Mouse (Mus musculus) forebrain, embryonic 14.5 days (tissue): ENCODE measurements around the gene Klrd1. TPM values are rescaled to one million over a fixed set of nuclear protein-coding genes. Genes with fewer than 3 reads are reported as not detected.
A peak's percentile ranks its signal among the peaks of the same experiment; 100 is the strongest.

Experiments used
- ATAC-seq: fragments of 200-750 bp; cut with Nextera tagmentation; 2 replicates; pipeline ENCODE4 v1.8.0; 2017; ENCODE audit warnings: mild to moderate bottlenecking, moderate library complexity
- DNase-seq: peaks from one replicate; pipeline ENCODE4 v3.0.0-alpha.2; 2015; ENCODE audit warnings: low spot score
- H3K27ac ChIP-seq: fragments of 300-500 bp; sonication (generic); 2 replicates; pipeline ENCODE4 v1.5.1; 2014; ENCODE audit warnings: low read depth, mild to moderate bottlenecking, control low read depth, low read length, moderate library complexity
- H3K27me3 ChIP-seq: fragments of 300-500 bp; sonication (generic); replicated peaks from 2 replicates; pipeline ENCODE4 v1.6.1; 2014; ENCODE audit warnings: low read length, control low read depth, mixed read lengths; ENCODE audit not compliant: control insufficient read depth, insufficient read depth
- H3K36me3 ChIP-seq: fragments of 300-500 bp; sonication (generic); 2 replicates; pipeline ENCODE4 v1.6.1; 2014; ENCODE audit warnings: low read length, control low read depth; ENCODE audit not compliant: control insufficient read depth, insufficient read depth
- H3K4me1 ChIP-seq: fragments of 300-500 bp; sonication (generic); 2 replicates; pipeline ENCODE4 v1.6.1; 2014; ENCODE audit warnings: antibody characterized with exemption, low read length, control low read depth; ENCODE audit not compliant: control insufficient read depth, insufficient read depth
- H3K4me2 ChIP-seq: fragments of 300-500 bp; sonication (generic); 2 replicates; pipeline ENCODE4 v1.6.1; 2014; ENCODE audit warnings: mild to moderate bottlenecking, control low read depth, low read length
- H3K4me3 ChIP-seq: fragments of 300-500 bp; sonication (generic); 2 replicates; pipeline ENCODE4 v1.5.1; 2014; ENCODE audit warnings: low read depth, low read length, control low read depth
- H3K9ac ChIP-seq: fragments of 300-500 bp; sonication (generic); 2 replicates; pipeline ENCODE4 v1.6.1; 2014; ENCODE audit warnings: mild to moderate bottlenecking, low read length, control low read depth, moderate library complexity
- H3K9me3 ChIP-seq: fragments of 300-500 bp; sonication (generic); replicated peaks from 2 replicates; pipeline ENCODE4 v1.6.1; 2016; ENCODE audit warnings: low read length, control low read depth, mixed read lengths; ENCODE audit not compliant: control insufficient read depth
- WGBS: fragments of 180-500 bp; shearing (Covaris S2); extraction: QIAGEN DNeasy Blood & Tissue Kit; methylation state at CpG from one replicate; pipeline ENCODE4 v1.1.7; 2014; 5-methylcytosine and 5-hydroxymethylcytosine counted together
- polyA plus RNA-seq: library from polyadenylated mRNA; unstranded; fragments of >200 nt; fragmentation: Nextera tagmentation; extraction: Ambion mirVana; gene quantifications from 2 replicates; pipeline ENCODE4 v1.2.1, GENCODE M21; 2014

Klrd1 gene
- polyA plus RNA-seq, 1 experiment from 2014 or later = not detected

DNA sequence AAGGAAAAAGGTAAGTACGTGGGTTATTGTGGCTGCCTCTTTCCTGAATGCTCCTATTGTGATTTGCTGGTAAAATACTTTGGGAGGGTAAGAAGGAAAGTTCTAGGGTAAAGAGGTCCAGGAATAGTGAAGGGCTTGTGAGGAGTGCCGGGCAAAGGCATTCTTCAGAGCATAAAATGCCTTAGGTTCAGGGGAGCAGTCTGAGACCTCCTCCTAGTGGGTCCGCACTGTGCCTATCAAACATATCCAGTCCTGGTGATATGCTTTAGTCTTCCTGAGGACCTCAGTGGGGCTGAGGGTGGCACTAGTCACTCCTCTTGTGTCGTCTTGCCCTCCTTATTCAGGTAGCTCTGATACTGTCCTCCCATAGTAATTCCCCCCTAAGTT is 31.9 kb upstream of the Klrd1 start:
- H3K4me3 ChIP-seq = no peak overlapping the region
- DNase-seq (no peak), ATAC-seq (peak; percentile 21)
- H3K36me3 ChIP-seq = no peaks in the 10 kb centered on the region
- no peak overlapping the region for H3K4me2 ChIP-seq
- 58% methylated on average over 4 of the region's 4 CpGs for WGBS
- H3K27me3 ChIP-seq = no peaks in the 10 kb centered on the region
- H3K9ac ChIP-seq = no peak overlapping the region
- no peaks in the 10 kb centered on the region for H3K9me3 ChIP-seq
- no peak overlapping the region for H3K27ac ChIP-seq
- H3K4me1 ChIP-seq = no peaks in the 10 kb centered on the region

DNA sequence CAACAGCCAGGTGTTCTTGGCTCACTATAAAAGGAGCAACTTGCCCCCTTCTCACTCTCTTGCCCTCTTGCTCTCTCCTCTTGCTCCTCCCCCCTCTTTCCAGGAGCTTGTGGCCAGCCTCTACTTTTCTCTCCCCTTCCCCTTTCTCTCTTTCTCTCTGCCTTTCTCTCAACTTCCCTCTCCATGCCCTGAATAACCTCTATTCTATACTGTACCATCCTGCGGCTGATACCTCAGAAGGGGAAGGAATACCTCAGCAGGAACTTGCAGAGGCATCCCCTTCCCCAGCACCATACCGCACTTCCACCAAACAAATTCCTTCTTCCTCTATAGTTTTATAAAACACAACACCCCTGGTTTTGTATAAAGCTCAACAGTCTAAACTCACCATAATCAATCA is 26.3 kb upstream of the Klrd1 start:
- no peak overlapping the region for H3K4me3 ChIP-seq
- H3K9ac ChIP-seq = no peak overlapping the region
- H3K27ac ChIP-seq = no peak overlapping the region
- WGBS = 76% methylated on average over 2 of the region's 2 CpGs
- no peaks in the 10 kb centered on the region for H3K4me1 ChIP-seq
- no peaks in the 10 kb centered on the region for H3K27me3 ChIP-seq
- DNase-seq = no peak
- H3K4me2 ChIP-seq = no peak overlapping the region
- H3K36me3 ChIP-seq = no peaks in the 10 kb centered on the region
- H3K9me3 ChIP-seq = no peaks in the 10 kb centered on the region
- no peak for ATAC-seq

DNA sequence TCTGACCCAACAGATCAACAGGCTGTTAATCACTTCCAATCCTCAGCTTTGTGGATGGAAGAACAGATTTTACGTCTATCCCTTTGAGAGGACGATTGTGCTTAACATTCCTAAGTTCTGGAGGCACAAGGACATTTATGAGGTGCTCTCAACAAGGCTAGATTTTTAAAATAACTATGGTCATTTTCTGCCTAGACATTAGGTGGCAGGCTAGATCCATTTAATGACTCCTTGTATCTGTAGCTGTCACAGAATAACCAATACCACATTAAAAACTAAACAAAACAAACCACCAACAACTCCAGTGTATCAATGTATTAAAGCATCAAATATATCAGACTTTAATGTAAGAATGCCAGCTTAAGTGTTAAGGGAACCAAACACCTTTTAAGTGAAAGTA is 16.3 kb upstream of the Klrd1 start:
- Histone ChIP-seq H3K36me3 (no peaks in the 10 kb centered on the region), H3K4me2 (no peak overlapping the region), H3K27ac (no peak overlapping the region), H3K9ac (no peak overlapping the region), H3K27me3 (no peaks in the 10 kb centered on the region), H3K4me1 (no peaks in the 10 kb centered on the region), H3K9me3 (no peaks in the 10 kb centered on the region), H3K4me3 (no peak overlapping the region)
- WGBS = 41% methylated on average over 2 of the region's 2 CpGs
- DNase-seq (no peak), ATAC-seq (no peak)

DNA sequence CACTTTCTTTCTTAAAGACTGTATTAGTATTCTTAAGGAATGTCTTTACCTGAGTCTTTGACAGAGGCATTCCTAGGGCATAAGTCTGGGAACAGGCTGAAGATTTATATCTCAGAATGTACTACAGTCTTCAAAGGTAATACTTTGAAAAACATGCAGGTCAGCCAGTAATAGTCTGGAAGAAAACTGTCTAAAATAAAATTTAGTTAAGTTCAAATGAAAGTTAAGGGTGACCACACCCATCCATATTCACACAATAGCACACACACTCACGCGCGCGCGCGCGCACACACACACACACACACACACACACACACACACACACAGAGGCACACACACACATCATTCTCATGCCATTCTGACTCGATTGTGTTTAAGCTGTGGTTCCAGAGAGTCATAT is 14.0 kb upstream of the Klrd1 start, which contains the start of gene Klre1:
Gene Klre1 (plus strand): TSS at position 301 of the 400 bp plus-strand sequence.
- H3K9ac ChIP-seq = no peak within 1 kb of the TSS
- no peaks in the 10 kb centered on the region for H3K36me3 ChIP-seq
- H3K27me3 ChIP-seq = no peaks in the 10 kb centered on the region
- H3K4me1 ChIP-seq = no peaks in the 10 kb centered on the region
- DNase-seq (no peak), ATAC-seq (no peak)
- no peaks in the 10 kb centered on the region for H3K9me3 ChIP-seq
- H3K4me2 ChIP-seq = no peak within 1 kb of the TSS
- no peak within 1 kb of the TSS for H3K4me3 ChIP-seq
- no peak within 1 kb of the TSS for H3K27ac ChIP-seq
- 92% methylated on average over 8 of the region's 8 CpGs for WGBS

DNA sequence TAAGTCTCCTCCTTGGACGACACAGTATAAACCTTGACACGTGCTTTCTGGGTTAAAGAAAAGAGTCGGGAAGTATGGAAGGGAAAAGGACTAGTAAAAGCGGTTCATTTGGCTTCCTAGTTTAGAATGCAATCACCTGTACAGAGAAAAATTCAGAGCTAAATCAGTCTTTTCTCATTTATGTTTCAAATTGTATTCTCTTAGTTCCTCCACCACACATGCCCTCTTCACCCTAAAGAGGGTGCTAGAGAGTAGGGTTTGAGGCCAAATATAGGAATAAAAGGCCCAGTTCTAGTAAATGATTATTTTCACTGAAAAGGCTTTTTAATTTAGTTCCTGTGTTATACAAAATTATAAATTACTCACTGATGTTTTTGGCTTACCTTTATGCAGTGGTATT is 10.3 kb upstream of the Klrd1 start:
- ATAC-seq (no peak), DNase-seq (no peak)
- Histone ChIP-seq H3K4me1 (no peaks in the 10 kb centered on the region), H3K27ac (no peak overlapping the region), H3K27me3 (no peaks in the 10 kb centered on the region), H3K9ac (no peak overlapping the region), H3K36me3 (no peaks in the 10 kb centered on the region), H3K9me3 (no peaks in the 10 kb centered on the region), H3K4me2 (no peak overlapping the region), H3K4me3 (no peak overlapping the region)
- 57% methylated on average over 4 of the region's 4 CpGs for WGBS

DNA sequence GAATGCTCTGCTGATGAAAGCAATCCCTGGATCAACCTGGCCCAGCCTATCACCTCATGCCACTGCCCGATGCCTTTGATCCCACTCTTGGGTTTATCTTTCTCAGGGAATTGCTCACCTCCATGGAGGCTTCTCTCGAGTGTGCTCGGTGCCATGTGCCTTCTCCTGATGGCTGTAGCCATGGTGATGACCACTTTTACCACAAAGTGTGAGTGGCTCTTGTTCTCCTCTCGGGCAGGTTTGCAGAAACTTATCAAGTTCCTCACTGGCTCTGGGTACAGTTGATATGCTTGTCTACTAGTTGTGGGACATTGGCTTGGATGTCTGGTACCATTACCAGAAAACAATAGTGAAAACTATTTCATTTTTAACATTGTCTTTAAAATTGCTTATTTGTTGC is 9.7 kb upstream of the Klrd1 start:
- Histone ChIP-seq H3K9ac (no peak overlapping the region), H3K4me3 (no peak overlapping the region), H3K4me2 (no peak overlapping the region), H3K4me1 (no peaks in the 10 kb centered on the region), H3K27ac (no peak overlapping the region), H3K27me3 (no peaks in the 10 kb centered on the region), H3K36me3 (no peaks in the 10 kb centered on the region), H3K9me3 (no peaks in the 10 kb centered on the region)
- no peak for DNase-seq
- no peak for ATAC-seq
- WGBS = 91% methylated on average over 4 of the region's 4 CpGs

DNA sequence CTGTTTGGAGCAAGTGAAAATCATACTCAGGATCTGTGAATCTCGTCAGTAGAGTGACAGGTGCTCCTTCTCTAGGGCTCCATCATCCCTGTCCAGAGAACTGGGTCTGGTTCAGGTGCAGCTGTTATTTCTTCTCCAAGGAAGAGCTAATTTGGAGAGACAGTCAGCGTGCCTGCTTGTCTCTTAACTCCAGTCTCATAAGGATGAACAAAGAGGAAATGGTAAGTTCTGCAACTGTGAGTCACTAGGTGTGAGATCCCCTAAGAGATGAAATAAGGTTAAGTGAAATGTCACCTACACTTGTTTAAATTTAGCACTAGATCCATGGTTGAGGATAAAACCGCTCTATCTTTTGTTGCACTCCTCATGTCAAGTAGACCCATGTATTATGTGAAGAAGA is 8.6 kb upstream of the Klrd1 start:
- Histone ChIP-seq H3K4me1 (no peaks in the 10 kb centered on the region), H3K4me3 (no peak overlapping the region), H3K27ac (no peak overlapping the region), H3K4me2 (no peak overlapping the region), H3K9ac (no peak overlapping the region), H3K27me3 (no peaks in the 10 kb centered on the region), H3K9me3 (no peaks in the 10 kb centered on the region), H3K36me3 (no peaks in the 10 kb centered on the region)
- ATAC-seq (no peak), DNase-seq (no peak)
- 81% methylated on average over 3 of the region's 3 CpGs for WGBS

DNA sequence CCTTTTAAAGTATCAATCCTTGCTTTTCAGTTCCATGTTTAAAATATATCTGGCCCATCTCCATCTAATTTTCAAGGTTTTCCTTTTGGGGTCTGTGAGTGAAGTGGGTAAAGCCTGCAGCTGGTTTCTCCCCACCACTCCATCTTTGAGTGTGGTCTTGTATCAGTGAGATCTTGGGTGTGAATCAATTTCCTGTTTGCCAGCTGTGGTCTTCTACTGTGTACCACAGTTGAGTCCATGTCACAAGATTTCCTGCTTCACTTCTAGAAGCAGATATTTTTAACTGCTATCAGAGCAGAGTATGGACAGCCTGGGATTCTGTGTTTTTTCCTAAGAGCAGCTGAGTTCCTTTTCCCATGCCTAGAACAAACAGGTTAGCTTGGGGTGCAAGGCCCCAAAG is 16.8 kb downstream of the Klrd1 start:
- Histone ChIP-seq H3K4me1 (no peaks in the 10 kb centered on the region), H3K9ac (no peak overlapping the region), H3K27ac (no peak overlapping the region), H3K9me3 (no peaks in the 10 kb centered on the region), H3K4me2 (no peak overlapping the region), H3K27me3 (no peaks in the 10 kb centered on the region), H3K36me3 (no peaks in the 10 kb centered on the region), H3K4me3 (no peak overlapping the region)
- DNase-seq (no peak), ATAC-seq (no peak)

DNA sequence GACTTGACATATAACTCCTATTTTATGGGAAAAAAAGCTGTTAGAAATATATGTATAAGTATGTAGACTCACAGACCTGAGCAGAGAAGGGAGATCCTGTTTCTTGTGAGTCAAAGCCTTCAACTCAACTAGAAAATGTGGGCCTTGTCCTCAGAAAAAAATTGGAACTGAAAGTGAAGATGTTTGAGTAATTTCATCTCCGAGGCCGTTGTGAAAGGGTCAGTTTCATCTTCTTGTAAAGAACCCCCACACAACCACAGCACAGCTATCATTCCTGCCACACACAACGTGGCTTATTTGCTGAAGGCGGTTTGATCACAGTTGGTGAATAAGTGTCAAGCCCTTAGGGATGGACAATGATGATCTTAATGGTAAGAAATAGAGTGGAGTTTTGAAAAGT is 32.2 kb downstream of the Klrd1 start, which contains the start of gene Klrk1:
Gene Klrk1 (minus strand): TSS at position 130 of the 400 bp plus-strand sequence.
- no peaks in the 10 kb centered on the region for H3K9me3 ChIP-seq
- no peaks in the 10 kb centered on the region for H3K4me1 ChIP-seq
- H3K4me2 ChIP-seq = no peak within 1 kb of the TSS
- no peaks in the 10 kb centered on the region for H3K36me3 ChIP-seq
- 85% methylated on average over 4 of the region's 4 CpGs for WGBS
- no peak for ATAC-seq
- no peaks in the 10 kb centered on the region for H3K27me3 ChIP-seq
- H3K27ac ChIP-seq = no peak within 1 kb of the TSS
- DNase-seq = no peak
- H3K9ac ChIP-seq = no peak within 1 kb of the TSS
- H3K4me3 ChIP-seq = no peak within 1 kb of the TSS
